Mouse (Mus musculus) stomach, postnatal 0 days (tissue): Measurements from ENCODE around the gene Esyt1.

Experiments
- CTCF ChIP-seq: IDR thresholded peaks from 2 replicates; pipeline ENCODE4 v1.5.1; 2016; ENCODE audit warnings: antibody characterized with exemption, low read depth, mild to moderate bottlenecking, moderate library complexity
- EP300 ChIP-seq: optimal IDR thresholded peaks from 2 replicates; pipeline ENCODE3; 2016; ENCODE audit warnings: antibody characterized with exemption

GRCm38 (mm10) chr10:128492633-128493311 lies 32.9 kb downstream of the Esyt1 start:
- TF ChIP-seq CTCF (0 out of 2 replicates have a peak, but pooled peaks have one; percentile 12), EP300 (no peak)
